Mouse (Mus musculus) intestine, embryonic 16.5 days (tissue): ENCODE results near the gene Synrg. TPM values are rescaled to one million over a fixed set of nuclear protein-coding genes. Genes with fewer than 3 reads are reported as not detected.
A peak's percentile ranks its signal among the peaks of the same experiment; 100 is the strongest.

Experiments used
- ATAC-seq: fragments of 200-750 bp; cut with Nextera tagmentation; 2 replicates; pipeline ENCODE4 v1.8.0; 2017; ENCODE audit warnings: moderate TSS enrichment, moderate library complexity
- H3K27ac ChIP-seq: fragments of 300-500 bp; sonication (generic); 2 replicates; pipeline ENCODE4 v1.5.1; 2014; ENCODE audit warnings: mild to moderate bottlenecking, low read length
- H3K27me3 ChIP-seq: fragments of 300-500 bp; sonication (generic); replicated peaks from 2 replicates; pipeline ENCODE4 v1.6.1; 2014; ENCODE audit warnings: low read length, control low read depth, mixed read lengths; ENCODE audit not compliant: control insufficient read depth, insufficient read depth
- H3K36me3 ChIP-seq: fragments of 300-500 bp; sonication (generic); 2 replicates; pipeline ENCODE4 v1.6.1; 2014; ENCODE audit warnings: low read length, control low read depth; ENCODE audit not compliant: control insufficient read depth, insufficient read depth
- H3K4me1 ChIP-seq: fragments of 300-500 bp; sonication (generic); 2 replicates; pipeline ENCODE4 v1.6.1; 2014; ENCODE audit warnings: low read length, control low read depth, mixed read lengths; ENCODE audit not compliant: control insufficient read depth, insufficient read depth
- H3K4me2 ChIP-seq: fragments of 300-500 bp; sonication (generic); 2 replicates; pipeline ENCODE4 v1.6.1; 2014; ENCODE audit warnings: low read depth, low read length, control low read depth
- H3K4me3 ChIP-seq: fragments of 300-500 bp; sonication (generic); 2 replicates; pipeline ENCODE4 v1.5.1; 2014; ENCODE audit warnings: mild to moderate bottlenecking, low read length
- H3K9ac ChIP-seq: fragments of 300-500 bp; sonication (generic); 2 replicates; pipeline ENCODE4 v1.6.1; 2014; ENCODE audit warnings: low read depth, low read length
- H3K9me3 ChIP-seq: fragments of 300-500 bp; sonication (generic); 2 replicates; pipeline ENCODE4 v1.6.1; 2016; ENCODE audit warnings: low read length, control low read depth; ENCODE audit not compliant: control insufficient read depth
- WGBS: fragments of 180-500 bp; shearing (Covaris S2); extraction: QIAGEN DNeasy Blood & Tissue Kit; methylation state at CpG from one replicate; pipeline ENCODE4 v1.1.7; 2014; 5-methylcytosine and 5-hydroxymethylcytosine counted together
- polyA plus RNA-seq: library from polyadenylated mRNA; unstranded; fragments of >200 nt; fragmentation: Nextera tagmentation; extraction: Ambion mirVana; gene quantifications from 2 replicates; pipeline ENCODE4 v1.2.1, GENCODE M21; 2015

The Synrg gene
- polyA plus RNA-seq, 1 experiment from 2014 or later, result 6.6 TPM

DNA sequence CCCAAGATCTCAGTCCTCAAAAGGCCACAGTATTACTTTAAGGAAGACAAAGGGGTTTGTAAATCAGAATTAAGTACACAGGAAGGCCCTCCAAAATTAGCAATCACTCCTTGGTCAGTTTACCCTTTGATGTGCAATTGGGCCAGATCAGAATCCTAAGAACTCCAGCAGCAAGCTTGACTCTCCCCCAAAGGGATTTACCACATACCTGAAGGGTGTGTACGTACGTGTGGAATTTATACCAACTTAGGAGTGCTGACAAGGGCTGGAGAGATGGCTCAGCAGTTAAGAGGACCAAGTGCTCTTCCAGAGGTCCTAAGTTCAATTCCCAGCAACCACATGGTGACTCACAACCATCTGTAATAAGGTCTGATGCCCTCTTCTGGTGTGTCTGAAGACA, 97.7 kb downstream of the Synrg start:
- Histone ChIP-seq H3K9me3 (no peaks in the 10 kb centered on the region), H3K27me3 (no peaks in the 10 kb centered on the region), H3K4me1 (peaks cover 14% of the 10 kb centered on the region), H3K4me3 (no peak overlapping the region), H3K27ac (no peak overlapping the region), H3K4me2 (no peak overlapping the region), H3K9ac (no peak overlapping the region), H3K36me3 (no peaks in the 10 kb centered on the region)
- WGBS, result 80% methylated on average over 2 of the region's 2 CpGs
- no peak for ATAC-seq

DNA sequence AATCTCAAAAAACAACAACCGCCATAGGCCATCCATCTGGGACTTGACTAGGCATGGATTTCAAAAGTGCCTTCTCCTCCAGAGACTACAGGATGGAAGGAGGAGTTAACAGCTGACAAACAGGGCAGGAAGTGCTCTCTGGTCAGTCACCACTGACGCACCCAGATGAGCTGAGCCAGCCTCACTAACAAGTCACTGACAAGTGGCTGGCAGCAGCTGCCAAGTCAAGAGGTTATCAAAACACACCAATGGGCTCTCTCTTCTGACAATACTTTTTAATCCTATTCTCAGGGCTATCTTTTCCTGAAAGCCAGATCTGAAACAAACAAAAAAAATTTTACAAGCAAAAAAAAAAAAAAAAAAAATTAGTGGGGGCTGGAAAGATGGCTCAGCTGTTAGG, 98.6 kb downstream of the Synrg start:
- WGBS, result 52% methylated on average over 2 of the region's 2 CpGs
- Histone ChIP-seq H3K4me2 (no peak overlapping the region), H3K9ac (no peak overlapping the region), H3K9me3 (no peaks in the 10 kb centered on the region), H3K36me3 (no peaks in the 10 kb centered on the region), H3K27me3 (no peaks in the 10 kb centered on the region), H3K4me1 (peaks cover 15% of the 10 kb centered on the region), H3K4me3 (no peak overlapping the region), H3K27ac (no peak overlapping the region)
- ATAC-seq, result no peak

DNA sequence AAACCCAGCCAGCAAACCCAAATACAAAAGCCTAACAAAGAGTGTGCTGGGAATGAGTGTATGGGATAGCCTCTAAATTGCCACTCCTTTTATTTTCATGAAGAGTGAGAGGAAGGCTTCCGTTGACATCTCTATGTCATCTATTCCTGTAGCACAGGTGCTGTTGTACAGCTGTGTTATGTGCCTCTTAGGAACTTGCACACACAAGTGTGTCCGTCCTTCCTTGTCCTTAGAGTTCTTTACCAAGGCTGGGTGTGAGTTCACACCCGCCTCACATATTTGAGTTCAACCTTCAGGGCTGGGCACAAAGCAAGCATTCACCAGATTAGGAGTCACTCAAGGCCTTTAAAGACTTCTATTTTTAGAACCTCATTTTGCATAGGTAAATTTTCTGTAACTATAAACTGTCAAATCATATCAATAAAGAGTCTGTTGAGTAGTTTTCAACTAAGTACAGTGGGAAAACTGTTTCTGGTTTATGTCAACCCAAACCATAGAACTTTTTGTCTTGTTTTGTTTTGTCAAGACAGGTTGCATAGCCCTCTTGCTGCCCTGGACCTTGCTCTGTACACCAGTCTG, 99.5 kb downstream of the Synrg start:
- WGBS, result 78% methylated on average over 3 of the region's 3 CpGs
- Histone ChIP-seq H3K4me3 (no peak overlapping the region), H3K27ac (no peak overlapping the region), H3K4me1 (peaks cover 19% of the 10 kb centered on the region), H3K36me3 (no peaks in the 10 kb centered on the region), H3K4me2 (no peak overlapping the region), H3K27me3 (no peaks in the 10 kb centered on the region; the same call in 1 of the 2 replicates), H3K9me3 (no peaks in the 10 kb centered on the region), H3K9ac (no peak overlapping the region)
- ATAC-seq, result no peak

DNA sequence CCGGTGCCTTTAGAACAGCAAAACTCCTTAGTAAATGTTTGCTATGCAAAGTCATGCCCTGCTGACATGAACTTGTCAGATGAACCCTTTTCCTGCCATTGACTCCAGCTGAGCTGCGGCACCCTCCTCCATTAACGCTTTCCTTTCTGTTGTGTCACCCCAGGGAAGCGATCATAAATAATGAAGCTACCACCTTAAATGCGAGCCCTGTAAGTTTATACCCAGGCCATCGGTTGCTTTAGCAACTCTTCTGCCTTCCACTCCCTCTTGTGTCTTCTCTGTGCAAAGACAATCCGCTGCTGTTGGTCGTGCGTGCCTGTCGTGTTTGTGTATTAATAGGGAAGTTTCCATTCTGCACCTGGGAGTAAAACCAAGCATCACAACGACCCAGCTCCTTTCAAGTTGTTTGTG, 101.8 kb downstream of the Synrg start:
- WGBS, result 4% methylated on average over 11 of the region's 11 CpGs
- no peak for ATAC-seq

GRCm38 (mm10) chr11:84066927-84067645, 102.9 kb downstream of the Synrg start:
- Histone ChIP-seq H3K4me1 (peaks cover 17% of the 10 kb centered on the region), H3K9ac (peak overlapping the region; percentile 83; the same call in 1 of the 2 replicates), H3K27ac (no peak overlapping the region), H3K27me3 (no peaks in the 10 kb centered on the region; the same call in 1 of the 2 replicates), H3K4me3 (peak overlapping the region; percentile 71), H3K36me3 (no peaks in the 10 kb centered on the region), H3K9me3 (no peaks in the 10 kb centered on the region), H3K4me2 (peak overlapping the region; percentile 94)
- WGBS, result 5% methylated on average over 18 of the region's 18 CpGs
- ATAC-seq, result peak; percentile 41

More for the DNA sequence above, 101.8 kb downstream of the Synrg start:
- no peak overlapping the region for H3K27ac ChIP-seq
- H3K4me1 ChIP-seq, result peaks cover 19% of the 10 kb centered on the region
- H3K9ac ChIP-seq, result no peak overlapping the region
- H3K4me2 ChIP-seq, result peak overlapping the region; percentile 30; the same call in 1 of the 2 replicates
- H3K36me3 ChIP-seq, result no peaks in the 10 kb centered on the region
- H3K4me3 ChIP-seq, result no peak overlapping the region
- no peaks in the 10 kb centered on the region for H3K9me3 ChIP-seq
- H3K27me3 ChIP-seq, result no peaks in the 10 kb centered on the region; the same call in 1 of the 2 replicates

DNA sequence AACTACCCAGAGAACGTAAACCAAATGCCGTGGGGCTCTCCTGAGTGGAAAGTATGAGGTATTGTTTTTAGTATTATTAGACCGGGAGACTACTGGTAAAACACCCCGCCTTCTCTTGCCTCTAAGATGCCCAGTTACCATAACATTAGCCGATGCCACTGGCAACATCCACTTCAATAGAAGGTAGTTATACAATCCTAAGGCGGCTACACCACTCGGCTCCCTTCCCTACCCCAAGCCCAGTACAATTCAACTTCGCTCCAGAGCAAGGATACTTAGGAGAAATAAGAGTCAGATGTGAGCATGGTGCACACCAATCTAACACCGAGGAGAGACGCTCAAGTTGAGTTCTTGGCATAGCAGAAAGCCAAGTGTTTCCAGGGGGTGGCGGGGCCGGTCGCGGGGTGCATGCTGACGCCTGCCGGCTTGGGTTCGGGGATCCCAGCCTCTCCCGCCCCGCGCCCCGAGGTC, 103.5 kb downstream of the Synrg start:
- peak overlapping the region; percentile 71 for H3K4me3 ChIP-seq
- 3% methylated on average over 21 of the region's 21 CpGs for WGBS
- no peaks in the 10 kb centered on the region; the same call in 1 of the 2 replicates for H3K27me3 ChIP-seq
- peak overlapping the region; percentile 83 for H3K9ac ChIP-seq
- no peaks in the 10 kb centered on the region for H3K9me3 ChIP-seq
- no peak overlapping the region for H3K27ac ChIP-seq
- H3K36me3 ChIP-seq, result no peaks in the 10 kb centered on the region
- peaks cover 17% of the 10 kb centered on the region for H3K4me1 ChIP-seq
- ATAC-seq, result peak; percentile 24
- H3K4me2 ChIP-seq, result peak overlapping the region; percentile 94

GRCm38 (mm10) chr11:84068191-84069033, 104.2 kb downstream of the Synrg start:
- ATAC-seq, result peak; percentile 72
- no peaks in the 10 kb centered on the region for H3K36me3 ChIP-seq
- H3K9me3 ChIP-seq, result no peaks in the 10 kb centered on the region
- H3K27ac ChIP-seq, result no peak overlapping the region
- WGBS, result 2% methylated on average over 43 of the region's 63 CpGs
- H3K9ac ChIP-seq, result peak overlapping the region; percentile 83
- H3K4me3 ChIP-seq, result peak overlapping the region; percentile 71
- no peaks in the 10 kb centered on the region; the same call in 1 of the 2 replicates for H3K27me3 ChIP-seq
- H3K4me1 ChIP-seq, result peaks cover 20% of the 10 kb centered on the region
- peak overlapping the region; percentile 94 for H3K4me2 ChIP-seq

GRCm38 (mm10) chr11:84069034-84069370, 104.8 kb downstream of the Synrg start, which contains the start of gene Dusp14:
Dusp14 (minus strand) TSS chr11:84069261.
- H3K27ac ChIP-seq, result no peak within 1 kb of the TSS
- no peaks in the 10 kb centered on the region for H3K9me3 ChIP-seq
- no peak for ATAC-seq
- H3K4me1 ChIP-seq, result peaks cover 26% of the 10 kb centered on the region
- H3K36me3 ChIP-seq, result no peaks in the 10 kb centered on the region
- H3K4me2 ChIP-seq, result peak within 1 kb of the TSS; percentile 94
- H3K27me3 ChIP-seq, result no peaks in the 10 kb centered on the region; the same call in 1 of the 2 replicates
- H3K4me3 ChIP-seq, result peak within 1 kb of the TSS; percentile 71
- WGBS, result 26% methylated on average over 11 of the region's 11 CpGs
- H3K9ac ChIP-seq, result peak within 1 kb of the TSS; percentile 83
